Mouse (Mus musculus) stomach, embryonic 16.5 days (tissue): ENCODE data around the gene Flnb. TPM values are rescaled to one million over a fixed set of nuclear protein-coding genes. Genes with fewer than 3 reads are reported as not detected.

ENCODE experiments used
- ATAC-seq: fragments of 200-750 bp; cut with Nextera tagmentation; 2 replicates; pipeline ENCODE4 v1.8.0; 2017; ENCODE audit warnings: moderate number of reproducible peaks, moderate TSS enrichment; ENCODE audit not compliant: insufficient read depth, low FRiP score
- H3K27ac ChIP-seq: fragments of 300-500 bp; sonication (generic); 2 replicates; pipeline ENCODE4 v1.5.1; 2014; ENCODE audit warnings: low read length
- H3K27me3 ChIP-seq: fragments of 300-500 bp; sonication (generic); 2 replicates; pipeline ENCODE4 v1.6.1; 2014; ENCODE audit warnings: low read length, control low read depth, mixed read lengths; ENCODE audit not compliant: control insufficient read depth, insufficient read depth
- H3K36me3 ChIP-seq: fragments of 300-500 bp; sonication (generic); 2 replicates; pipeline ENCODE4 v1.6.1; 2014; ENCODE audit warnings: low read length; ENCODE audit not compliant: control insufficient read depth, insufficient read depth
- H3K4me1 ChIP-seq: fragments of 300-500 bp; sonication (generic); 2 replicates; pipeline ENCODE4 v1.6.1; 2014; ENCODE audit warnings: low read length, control low read depth, mixed read lengths; ENCODE audit not compliant: control insufficient read depth, insufficient read depth
- H3K4me2 ChIP-seq: fragments of 300-500 bp; sonication (generic); 2 replicates; pipeline ENCODE4 v1.6.1; 2014; ENCODE audit warnings: low read depth, low read length, mixed read lengths
- H3K4me3 ChIP-seq: fragments of 300-500 bp; sonication (generic); replicated peaks from 2 replicates; pipeline ENCODE4 v1.5.1; 2014; ENCODE audit warnings: mild to moderate bottlenecking, low read length
- H3K9ac ChIP-seq: fragments of 300-500 bp; sonication (generic); 2 replicates; pipeline ENCODE4 v1.6.1; 2014; ENCODE audit warnings: low read length
- H3K9me3 ChIP-seq: fragments of 300-500 bp; sonication (generic); replicated peaks from 2 replicates; pipeline ENCODE4 v1.6.1; 2016; ENCODE audit warnings: low read length, control low read depth; ENCODE audit not compliant: control insufficient read depth
- WGBS: fragments of 180-500 bp; shearing (Covaris S2); extraction: QIAGEN DNeasy Blood & Tissue Kit; methylation state at CpG from one replicate; pipeline ENCODE4 v1.1.7; 2014; 5-methylcytosine and 5-hydroxymethylcytosine counted together
- polyA plus RNA-seq: library from polyadenylated mRNA; unstranded; fragments of >200 nt; fragmentation: Nextera tagmentation; extraction: Ambion mirVana; gene quantifications from 2 replicates; pipeline ENCODE4 v1.2.1, GENCODE M21; 2015

Gene Flnb
- polyA plus RNA-seq, 1 experiment from 2014 or later: 25.8 TPM

DNA sequence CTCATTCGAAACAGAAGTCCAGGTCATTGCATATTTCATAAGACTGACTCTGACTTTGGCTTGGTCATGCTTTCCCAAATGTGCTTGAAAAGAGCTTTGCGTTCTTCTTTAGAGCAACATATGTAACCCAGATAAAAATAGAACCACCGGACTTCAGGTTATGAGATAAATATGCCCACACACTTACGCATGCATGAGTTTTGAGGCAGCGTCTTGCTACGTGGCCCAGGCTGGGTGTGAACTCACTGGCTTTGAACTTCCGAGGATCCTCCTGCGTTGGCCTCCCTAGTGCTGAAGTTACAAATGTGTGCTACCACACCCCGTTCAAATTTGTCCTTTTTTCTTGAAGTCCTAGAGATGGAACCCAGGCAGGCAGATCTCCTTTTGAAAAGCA lies 46.7 kb downstream of the Flnb start:
- H3K27ac ChIP-seq: 0 out of 2 replicates have a peak overlapping the region, but pooled peaks have one; percentile 0
- 66% methylated on average over 9 of the region's 9 CpGs for WGBS
- no peaks in the 10 kb centered on the region for H3K9me3 ChIP-seq
- no peak overlapping the region for H3K4me3 ChIP-seq
- H3K36me3 ChIP-seq: 0 out of 2 replicates have a peak, but pooled peaks cover 4% of the 10 kb centered on the region
- no peaks in the 10 kb centered on the region for H3K27me3 ChIP-seq
- no peak overlapping the region for H3K4me2 ChIP-seq
- ATAC-seq: no peak
- H3K4me1 ChIP-seq: peaks cover 9% of the 10 kb centered on the region; the same call in 1 of the 2 replicates
- no peak overlapping the region for H3K9ac ChIP-seq

DNA sequence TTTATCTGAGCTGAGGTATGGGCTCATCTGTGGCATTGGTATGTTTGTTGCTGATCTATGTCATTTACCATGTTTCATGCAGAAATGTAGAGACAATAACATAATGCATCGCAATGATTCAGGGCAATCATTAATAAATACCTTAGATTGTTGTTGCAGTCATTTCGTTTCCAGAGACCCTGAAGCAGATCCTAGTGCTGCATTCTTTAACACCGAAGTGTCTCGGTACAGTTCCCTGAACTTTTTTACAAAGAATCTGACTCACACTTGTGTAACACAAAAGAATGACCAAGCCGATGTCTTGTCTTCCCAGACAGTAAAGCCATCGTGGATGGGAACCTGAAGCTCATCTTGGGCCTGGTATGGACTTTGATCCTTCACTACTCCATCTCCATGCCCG lies 49.5 kb downstream of the Flnb start:
- WGBS: 93% methylated on average over 7 of the region's 7 CpGs
- peaks cover 9% of the 10 kb centered on the region; the same call in 1 of the 2 replicates for H3K4me1 ChIP-seq
- H3K4me3 ChIP-seq: no peak overlapping the region
- H3K9me3 ChIP-seq: no peaks in the 10 kb centered on the region
- no peak overlapping the region for H3K9ac ChIP-seq
- H3K36me3 ChIP-seq: 0 out of 2 replicates have a peak, but pooled peaks cover 4% of the 10 kb centered on the region
- no peak overlapping the region for H3K27ac ChIP-seq
- no peak overlapping the region for H3K4me2 ChIP-seq
- H3K27me3 ChIP-seq: no peaks in the 10 kb centered on the region
- no peak for ATAC-seq

DNA sequence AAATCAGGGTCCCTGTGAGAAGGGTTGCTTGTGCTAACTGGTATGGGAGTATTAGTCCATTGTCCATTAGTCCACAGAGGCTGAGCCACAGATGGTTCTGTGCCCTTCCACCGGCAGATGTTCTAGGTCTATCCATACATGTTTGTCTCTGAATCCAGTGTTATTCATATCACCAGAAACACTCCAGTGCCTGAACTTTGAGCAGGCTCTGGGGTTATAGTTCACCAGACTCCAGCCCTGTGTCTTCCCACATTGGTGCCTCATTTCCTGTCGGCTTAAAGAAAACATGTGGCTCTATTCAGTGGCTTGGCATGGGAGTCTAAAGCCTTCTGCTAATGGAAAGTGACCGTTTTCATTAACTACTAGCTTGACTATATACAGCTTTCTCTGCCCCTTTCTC lies 50.1 kb downstream of the Flnb start:
- Histone ChIP-seq H3K27me3 (no peaks in the 10 kb centered on the region), H3K9ac (no peak overlapping the region), H3K36me3 (0 out of 2 replicates have a peak, but pooled peaks cover 4% of the 10 kb centered on the region), H3K4me3 (no peak overlapping the region), H3K4me2 (no peak overlapping the region), H3K27ac (no peak overlapping the region), H3K9me3 (no peaks in the 10 kb centered on the region), H3K4me1 (peaks cover 9% of the 10 kb centered on the region; the same call in 1 of the 2 replicates)
- WGBS: 71% methylated on average over 3 of the region's 3 CpGs
- no peak for ATAC-seq

DNA sequence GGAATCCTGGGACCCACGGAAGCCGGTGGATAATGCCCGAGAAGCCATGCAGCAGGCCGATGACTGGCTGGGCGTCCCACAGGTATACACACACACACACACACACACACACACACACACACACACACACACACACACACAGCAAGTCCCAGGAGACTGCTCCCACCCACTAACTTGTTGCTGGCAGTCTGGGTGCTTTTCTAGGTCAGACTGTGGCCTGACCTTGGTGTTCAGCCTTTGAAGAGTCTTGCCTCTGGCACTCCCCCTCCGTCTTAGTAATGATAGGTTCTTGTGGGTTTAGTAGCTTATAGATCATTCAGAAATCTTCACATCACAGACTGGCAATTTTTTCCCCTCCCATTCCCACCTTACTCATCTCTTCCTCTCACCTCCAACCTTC lies 52.0 kb downstream of the Flnb start:
- Histone ChIP-seq H3K27ac (no peak overlapping the region), H3K36me3 (peaks cover 14% of the 10 kb centered on the region; the same call in 1 of the 2 replicates), H3K4me2 (no peak overlapping the region), H3K9me3 (no peaks in the 10 kb centered on the region), H3K4me1 (0 out of 2 replicates have a peak, but pooled peaks cover under 1% of the 10 kb centered on the region), H3K4me3 (no peak overlapping the region), H3K27me3 (no peaks in the 10 kb centered on the region), H3K9ac (no peak overlapping the region)
- 89% methylated on average over 6 of the region's 6 CpGs for WGBS
- no peak for ATAC-seq

DNA sequence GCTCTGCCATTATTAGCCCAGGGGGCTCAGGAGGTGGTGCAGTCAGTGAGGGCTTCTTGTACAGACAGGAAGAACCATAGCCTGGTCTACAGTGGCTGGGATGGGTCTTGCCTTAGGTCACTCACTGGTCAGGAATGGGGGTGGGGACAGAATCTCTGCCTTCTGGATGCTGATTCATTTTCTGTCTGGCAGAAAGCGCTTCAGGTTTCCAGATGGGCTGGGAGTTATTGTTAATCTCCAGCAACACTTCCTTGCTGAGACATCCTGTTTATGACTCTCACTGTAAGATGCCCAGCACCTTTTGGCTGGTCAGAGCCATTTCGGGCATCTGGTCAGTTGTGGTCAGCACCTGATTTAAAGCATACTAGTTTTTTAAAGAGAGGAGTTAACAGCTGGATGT lies 55.8 kb downstream of the Flnb start:
- Histone ChIP-seq H3K9me3 (no peaks in the 10 kb centered on the region), H3K36me3 (peaks cover 10% of the 10 kb centered on the region; the same call in 1 of the 2 replicates), H3K4me3 (no peak overlapping the region), H3K4me2 (no peak overlapping the region), H3K27ac (no peak overlapping the region), H3K4me1 (no peaks in the 10 kb centered on the region), H3K27me3 (no peaks in the 10 kb centered on the region), H3K9ac (no peak overlapping the region)
- 81% methylated on average over 2 of the region's 2 CpGs for WGBS
- ATAC-seq: no peak

DNA sequence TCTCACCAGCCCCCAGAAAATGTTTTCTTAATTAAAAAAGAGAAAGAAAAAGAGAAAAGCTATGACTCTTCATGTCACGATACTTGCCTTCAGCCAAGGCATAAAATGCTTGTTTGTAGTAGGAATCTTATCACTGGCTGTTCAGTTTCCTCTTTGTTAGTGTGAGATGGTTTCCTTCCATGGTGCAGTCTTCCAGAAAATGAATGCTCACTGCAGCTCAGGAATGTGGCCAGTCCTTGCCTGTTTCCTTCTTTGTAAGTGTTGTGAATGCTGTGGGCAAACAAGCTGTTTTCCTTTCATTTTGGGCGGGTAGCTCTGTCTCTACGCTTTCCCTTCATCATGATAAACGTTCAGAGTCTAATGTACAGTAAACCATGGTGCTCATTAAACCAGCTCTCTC lies 56.7 kb downstream of the Flnb start:
- Histone ChIP-seq H3K9ac (no peak overlapping the region), H3K4me3 (no peak overlapping the region), H3K9me3 (no peaks in the 10 kb centered on the region), H3K4me2 (no peak overlapping the region), H3K27ac (no peak overlapping the region), H3K36me3 (peaks cover 10% of the 10 kb centered on the region; the same call in 1 of the 2 replicates), H3K27me3 (no peaks in the 10 kb centered on the region), H3K4me1 (no peaks in the 10 kb centered on the region)
- WGBS: 63% methylated on average over 4 of the region's 4 CpGs
- ATAC-seq: no peak

DNA sequence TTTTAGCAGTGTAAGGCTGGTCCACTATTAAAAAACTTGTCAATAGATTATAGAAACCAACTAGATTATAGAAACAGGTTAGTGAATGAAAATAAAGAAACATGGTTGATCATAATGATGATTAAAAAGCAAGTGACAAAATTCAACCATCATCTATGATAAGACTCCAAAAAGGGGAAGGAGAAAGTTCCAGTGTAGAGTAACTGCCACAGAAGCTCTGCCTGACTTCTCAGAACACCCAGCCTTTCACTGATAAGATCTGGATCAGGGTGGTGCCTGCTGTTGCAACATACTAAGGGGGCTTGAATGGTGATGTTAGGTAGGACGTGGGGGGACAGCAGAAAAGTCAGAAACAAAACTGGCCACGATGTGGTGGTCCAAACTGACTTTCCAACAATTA lies 60.2 kb downstream of the Flnb start:
- peaks cover 16% of the 10 kb centered on the region for H3K36me3 ChIP-seq
- no peaks in the 10 kb centered on the region for H3K4me1 ChIP-seq
- H3K9me3 ChIP-seq: no peaks in the 10 kb centered on the region
- no peak overlapping the region for H3K27ac ChIP-seq
- H3K4me2 ChIP-seq: no peak overlapping the region
- H3K9ac ChIP-seq: no peak overlapping the region
- no peaks in the 10 kb centered on the region for H3K27me3 ChIP-seq
- no peak overlapping the region for H3K4me3 ChIP-seq
- 74% methylated on average over 2 of the region's 2 CpGs for WGBS
- ATAC-seq: no peak

DNA sequence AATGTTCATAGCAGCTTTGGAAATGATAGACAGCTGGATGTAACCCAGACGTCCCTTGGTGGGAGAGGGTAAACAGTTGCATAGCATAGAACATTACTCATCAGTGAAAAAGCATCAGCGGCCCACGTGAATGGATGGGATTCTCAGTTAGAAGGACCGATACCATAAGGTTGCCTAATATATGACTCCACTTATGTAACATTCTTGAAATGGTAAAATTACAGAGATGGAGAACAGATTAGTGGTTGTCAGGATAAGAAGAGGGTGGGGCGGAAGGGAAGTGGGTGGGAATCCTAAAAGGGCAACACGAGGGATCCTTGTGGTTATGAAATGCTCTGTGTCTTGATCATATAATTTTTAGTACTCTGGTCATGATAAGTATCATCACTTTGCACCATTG lies 62.6 kb downstream of the Flnb start:
- Histone ChIP-seq H3K4me3 (no peak overlapping the region), H3K27ac (no peak overlapping the region), H3K4me2 (no peak overlapping the region), H3K9me3 (no peaks in the 10 kb centered on the region), H3K36me3 (peaks cover 19% of the 10 kb centered on the region), H3K27me3 (no peaks in the 10 kb centered on the region), H3K4me1 (no peaks in the 10 kb centered on the region), H3K9ac (no peak overlapping the region)
- 91% methylated on average over 6 of the region's 6 CpGs for WGBS
- no peak for ATAC-seq

DNA sequence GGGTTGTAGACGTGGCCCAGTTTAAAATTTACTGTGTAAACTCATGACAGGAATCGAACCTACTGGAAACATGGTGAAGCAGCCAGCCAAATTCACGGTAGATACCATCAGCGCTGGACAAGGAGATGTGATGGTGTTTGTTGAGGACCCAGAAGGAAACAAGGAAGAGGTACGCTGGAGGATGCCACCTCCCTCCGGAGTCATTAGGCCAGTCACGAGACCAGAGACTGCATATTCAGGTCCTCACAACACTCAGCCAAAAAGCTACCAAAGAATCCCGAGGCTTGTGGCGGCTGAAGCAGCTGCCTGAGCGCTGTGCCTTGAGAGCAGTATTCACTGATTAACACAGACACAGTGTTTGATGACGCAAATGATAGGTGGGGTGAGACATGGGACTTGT lies 63.8 kb downstream of the Flnb start:
- WGBS: 92% methylated on average over 11 of the region's 11 CpGs
- Histone ChIP-seq H3K4me3 (no peak overlapping the region), H3K9me3 (no peaks in the 10 kb centered on the region), H3K27ac (no peak overlapping the region), H3K4me1 (no peaks in the 10 kb centered on the region), H3K9ac (no peak overlapping the region), H3K4me2 (no peak overlapping the region), H3K27me3 (no peaks in the 10 kb centered on the region), H3K36me3 (peaks cover 21% of the 10 kb centered on the region)
- no peak for ATAC-seq

DNA sequence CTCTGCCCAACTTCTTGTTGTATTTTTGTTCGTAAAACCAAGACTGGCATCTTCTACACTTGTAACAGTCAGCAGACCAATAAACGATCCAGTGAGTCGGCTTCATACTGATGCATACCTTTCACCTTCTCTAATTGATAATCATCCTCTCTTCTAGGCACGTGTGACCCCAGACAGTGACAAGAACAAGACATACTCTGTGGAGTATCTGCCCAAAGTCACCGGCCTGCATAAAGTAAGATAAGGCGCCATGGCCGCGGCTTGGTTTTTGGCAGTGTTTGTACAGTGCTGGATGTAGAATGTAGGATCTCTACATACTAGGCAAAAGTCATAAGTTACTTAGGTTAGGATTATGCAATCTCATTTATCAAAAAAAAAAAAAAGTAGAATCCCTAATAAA lies 64.3 kb downstream of the Flnb start:
- H3K4me2 ChIP-seq: no peak overlapping the region
- no peak overlapping the region for H3K9ac ChIP-seq
- H3K27ac ChIP-seq: no peak overlapping the region
- no peaks in the 10 kb centered on the region for H3K4me1 ChIP-seq
- H3K4me3 ChIP-seq: no peak overlapping the region
- H3K27me3 ChIP-seq: no peaks in the 10 kb centered on the region
- no peak for ATAC-seq
- 87% methylated on average over 8 of the region's 8 CpGs for WGBS
- peaks cover 21% of the 10 kb centered on the region for H3K36me3 ChIP-seq
- no peaks in the 10 kb centered on the region for H3K9me3 ChIP-seq
